Mouse (Mus musculus) hindlimb bud, embryonic 11.5 days (tissue): Measurements from ENCODE around the gene Kcna7.

Experiments used
- DNase-seq: peaks from one replicate; pipeline ENCODE4 v3.0.0-alpha.2; 2012; ENCODE audit warnings: low read depth, low spot score; ENCODE audit errors: extremely low spot score

Gene Kcna7

DNA sequence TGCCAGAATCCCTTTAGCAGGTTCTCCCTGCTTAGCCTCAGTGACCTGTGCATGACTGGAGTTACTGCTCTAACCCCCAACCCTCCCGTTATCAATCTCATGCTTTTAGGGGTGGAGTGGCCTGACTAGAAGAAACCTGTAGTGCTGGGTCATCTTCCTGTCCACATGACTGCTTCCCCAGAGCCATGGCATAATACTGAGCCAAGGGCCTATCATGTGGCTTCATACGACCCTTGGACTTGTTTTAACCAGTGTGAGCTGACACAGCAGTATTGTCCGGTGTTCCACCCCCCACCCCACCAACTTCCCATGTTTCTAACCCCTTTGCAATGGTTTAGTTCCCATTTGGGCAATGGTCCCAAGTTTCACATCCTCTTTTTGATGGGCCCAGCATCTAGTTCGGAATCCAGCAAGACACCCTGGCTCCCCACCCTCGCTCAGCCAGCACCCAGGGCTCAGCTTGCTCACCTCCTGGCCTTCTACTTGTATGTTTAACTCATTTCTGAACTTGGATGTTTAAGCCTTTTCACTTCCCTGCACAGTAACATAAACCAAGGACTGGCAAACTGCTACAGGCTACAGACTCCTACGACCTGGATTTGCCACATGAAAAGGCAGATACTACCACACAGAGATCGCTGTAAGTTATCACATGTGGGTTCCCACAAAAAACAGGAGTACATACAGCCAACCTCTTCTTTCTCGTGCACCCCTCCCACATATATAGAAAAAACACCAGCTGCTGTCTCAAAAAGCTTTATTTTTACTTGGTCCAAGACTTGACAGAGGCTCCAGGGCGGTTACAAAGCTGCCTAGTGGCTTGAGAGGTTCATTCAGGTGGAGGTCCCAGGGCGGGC is 52.0 kb downstream of the Kcna7 start:
- no peak for DNase-seq

DNA sequence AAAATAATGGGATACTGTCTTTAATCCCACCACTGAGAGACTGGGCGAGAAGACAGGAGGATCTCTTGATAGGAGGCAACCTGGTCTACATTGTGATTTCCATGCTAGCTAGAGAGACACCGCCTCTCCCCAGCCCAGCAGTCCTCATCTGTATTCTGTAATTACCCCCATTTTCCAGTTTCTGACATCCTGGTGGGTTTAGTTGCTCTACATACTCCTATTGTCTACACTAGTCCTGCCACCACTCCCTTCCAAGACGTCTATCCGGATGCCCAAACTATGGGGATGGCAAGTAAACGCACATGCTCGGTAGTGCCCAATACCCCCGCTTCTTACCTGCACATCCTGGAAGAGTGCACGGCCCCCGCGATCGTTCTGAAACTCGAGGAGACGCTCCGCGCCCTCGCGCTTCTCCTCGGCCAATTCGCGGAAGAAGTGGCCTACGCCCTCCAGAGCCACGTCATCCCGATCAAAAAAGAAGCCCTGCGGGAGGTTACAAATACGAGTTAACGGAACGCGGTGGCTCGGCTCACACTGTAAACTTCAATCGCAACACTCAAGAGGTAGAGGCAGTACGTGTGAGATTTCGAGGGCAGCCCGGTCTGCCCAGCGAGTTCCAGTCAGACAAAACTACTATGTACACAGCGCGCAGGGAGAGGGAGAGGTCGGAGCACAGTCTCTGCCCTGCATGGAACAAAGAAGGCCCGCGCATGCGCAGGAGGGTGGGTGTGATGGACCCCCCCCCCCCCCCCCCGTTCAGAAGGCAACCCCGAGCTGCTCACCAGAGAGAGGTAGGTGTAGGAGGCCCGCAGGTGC is 53.5 kb downstream of the Kcna7 start:
- DNase-seq, result no peak
